Mouse (Mus musculus) adrenal gland, adult 18-20 months (tissue): Measurements from ENCODE around the gene Abcb5. TPM values are rescaled to one million over a fixed set of nuclear protein-coding genes. Genes with fewer than 3 reads are reported as not detected.
"Not testable (repeated sequence)": the region's sequence is repeated elsewhere in the genome, so short reads cannot be mapped to it uniquely, and the experiment has no call there.

Experiments
- DNase-seq, 2 experiments: peaks; one replicate each; pipeline ENCODE4 v3.0.0; 2021 to 2022; ENCODE audit warnings: low spot score in 2 of 2
- long read RNA-seq, 2 experiments: library from polyadenylated mRNA; stranded (forward); transcript quantifications; one replicate each; pipeline ENCODE4 v2.0.0; 2021
- total RNA-seq, 2 experiments: library from RNA; stranded (reverse); gene quantifications; 1 replicate in 1 of 2; 2 replicates in 1 of 2; pipeline ENCODE4 v1.2.3; 2021

The Abcb5 gene
- not detected for total RNA-seq
- long read RNA-seq, experiment 1: 0 reads
- long read RNA-seq, experiment 2: 0 reads

DNA sequence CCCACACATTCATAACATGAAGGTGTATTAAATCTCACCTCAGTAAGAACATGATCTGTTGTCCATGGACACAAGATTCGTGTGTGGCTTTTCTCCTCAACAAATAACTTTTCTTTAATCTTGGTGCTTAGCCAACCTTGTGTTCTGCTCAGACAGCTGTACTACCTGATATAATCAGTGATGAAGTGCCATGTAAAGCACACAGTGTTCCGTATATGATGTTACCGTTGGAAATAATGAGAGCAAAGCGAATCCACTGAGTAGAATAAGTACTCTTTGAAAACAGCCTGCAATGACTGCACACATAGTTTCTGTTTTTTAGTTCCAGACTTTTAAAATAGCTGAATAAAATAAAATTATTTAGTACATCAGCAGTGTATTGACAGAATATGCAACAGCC, at the start of gene Abcb5:
TSS of gene Abcb5 (minus strand) at position 101 of the 400 bp plus-strand sequence.
- no peak for DNase-seq

DNA sequence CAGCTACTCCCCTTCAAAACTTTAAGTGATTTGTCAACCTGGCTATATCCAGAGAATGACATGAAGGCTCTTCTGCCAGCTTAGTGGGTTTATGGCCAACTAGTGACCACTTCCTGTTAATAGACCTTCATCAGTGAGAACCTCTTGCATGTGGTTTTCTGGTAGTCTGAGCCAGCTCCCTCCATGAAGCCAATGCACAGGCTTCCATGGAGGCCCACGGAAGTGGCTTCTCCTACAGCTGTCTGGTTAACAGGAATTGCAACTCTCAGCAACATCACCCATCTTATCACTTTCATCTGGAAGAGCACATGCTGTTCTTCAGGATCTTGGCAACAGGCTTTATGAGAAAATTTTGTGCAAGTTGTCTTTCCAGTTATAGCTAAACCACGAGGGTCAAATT, 33.0 kb upstream of the Abcb5 start:
- no peak for DNase-seq

DNA sequence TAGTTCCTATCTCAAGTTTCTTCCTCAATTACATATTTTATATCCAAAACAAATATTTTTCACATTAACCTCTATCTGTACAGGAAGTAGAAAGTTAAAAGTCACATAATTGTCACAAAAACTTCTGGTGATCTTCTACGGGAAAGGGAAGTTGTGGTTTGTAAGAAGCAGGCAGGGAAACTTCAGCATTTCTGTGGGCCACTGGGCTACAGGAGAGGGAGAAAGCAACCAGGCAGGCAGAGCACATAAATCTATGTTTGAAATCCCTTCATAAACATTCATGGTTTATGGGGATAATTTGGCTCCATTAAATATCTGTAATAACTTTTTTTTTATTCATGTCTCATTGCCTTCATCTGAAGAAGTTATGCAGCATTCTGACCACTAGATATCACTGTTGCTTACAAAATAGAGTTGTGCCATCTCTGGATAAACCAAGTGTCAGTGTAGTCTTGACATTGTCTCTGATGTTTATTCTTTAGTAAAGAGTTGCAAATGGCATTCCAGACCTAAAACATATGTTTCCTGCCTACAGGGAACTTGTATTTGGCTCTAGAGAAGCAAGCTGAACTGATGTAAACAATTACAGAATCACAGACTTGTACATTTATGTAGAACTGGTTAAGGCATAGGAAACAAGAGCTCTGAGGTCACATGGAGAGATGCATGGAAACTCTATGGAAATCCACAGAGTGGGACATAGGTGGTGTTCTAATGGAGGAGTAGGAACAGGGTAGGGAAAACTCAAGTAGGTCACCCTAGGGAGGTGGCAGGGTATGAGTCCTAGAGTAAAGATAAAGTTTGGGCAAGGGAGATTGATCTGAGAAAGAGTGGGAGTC, 28.3 kb upstream of the Abcb5 start:
- no peak for DNase-seq

DNA sequence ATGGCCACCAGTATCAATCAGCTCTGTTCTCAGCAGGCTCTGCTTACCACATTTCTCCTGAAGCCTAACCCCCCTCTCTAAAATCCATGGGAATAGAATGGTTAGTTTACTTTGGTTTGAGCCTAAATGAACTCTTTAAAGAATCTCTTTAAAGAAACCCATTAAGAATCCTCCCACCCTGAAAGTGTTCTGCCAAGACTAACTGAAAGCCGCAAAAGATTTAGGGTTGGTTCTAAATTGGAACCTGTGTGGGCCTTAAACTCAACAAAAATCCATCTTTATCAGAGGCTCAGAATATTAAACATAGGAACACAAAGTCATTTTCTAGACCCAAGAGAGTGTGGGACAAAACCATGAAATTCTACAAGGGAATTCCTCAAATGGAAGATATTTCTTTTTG, 18.6 kb upstream of the Abcb5 start:
- DNase-seq: no peak

DNA sequence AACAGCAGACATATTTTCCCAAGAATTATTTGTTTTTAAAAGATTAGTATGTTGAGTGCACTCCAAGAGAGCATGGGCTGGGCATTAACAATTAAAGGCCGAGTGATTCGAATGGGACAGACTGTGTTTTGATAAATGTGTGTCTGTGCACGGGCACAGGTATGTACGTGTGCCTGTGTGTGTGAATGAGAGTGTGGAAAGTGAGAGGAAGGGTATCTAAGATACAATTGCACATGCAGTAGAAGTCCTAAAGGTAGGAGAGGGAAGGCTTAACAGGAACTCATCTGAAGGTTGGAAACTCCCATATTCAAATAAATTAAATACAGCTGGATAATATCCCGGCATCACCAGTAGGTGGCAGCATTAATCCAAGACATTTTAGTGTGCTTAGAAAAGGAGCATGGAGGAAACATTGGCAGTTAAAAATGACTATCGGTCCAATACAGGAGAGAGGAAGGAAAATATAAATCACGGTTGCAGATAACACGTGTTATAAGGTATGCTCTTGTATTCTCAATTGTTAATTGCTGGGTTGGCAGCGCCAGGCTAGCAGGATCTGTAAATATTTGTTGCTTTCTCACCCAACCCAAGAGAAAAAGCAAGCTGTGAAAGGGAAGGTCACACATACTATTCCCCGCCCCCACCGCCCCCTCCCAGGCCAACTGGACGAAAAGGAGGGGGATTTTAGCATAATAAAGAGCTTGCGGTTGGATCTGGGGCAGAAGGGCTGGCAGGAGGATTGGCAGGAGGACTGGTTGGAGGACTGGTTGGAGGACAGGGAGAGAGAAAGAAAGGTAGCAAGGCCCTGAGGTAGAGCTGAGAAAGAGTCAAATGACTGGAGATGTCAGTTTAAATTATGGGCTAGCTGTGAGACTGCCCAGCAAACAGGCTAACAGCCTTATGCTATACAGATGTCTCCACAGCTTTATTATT, 35.6 kb downstream of the Abcb5 start:
- DNase-seq: peak; percentile 46 to 50

DNA sequence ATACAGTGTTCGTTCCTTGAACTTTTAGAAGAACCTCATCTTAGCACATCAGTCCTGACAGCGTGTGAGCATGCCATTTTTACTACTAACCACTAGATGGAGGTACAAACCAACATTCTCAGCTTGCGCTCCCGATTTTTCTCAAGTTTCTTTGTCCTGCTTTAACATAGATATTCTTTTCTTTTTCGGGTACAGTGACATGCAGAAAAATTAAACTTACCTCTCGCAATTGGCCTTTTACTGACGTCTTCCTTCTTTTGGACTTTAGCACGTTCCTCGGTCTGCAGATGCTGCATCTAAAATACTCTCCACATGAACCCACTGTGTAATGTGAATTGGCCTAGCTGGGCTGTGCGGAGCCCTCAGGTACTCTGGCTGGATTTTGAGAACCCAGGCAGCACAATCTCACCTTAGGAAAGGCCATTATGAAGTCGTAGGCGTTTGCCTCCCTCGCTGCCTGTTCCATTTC, 39.4 kb downstream of the Abcb5 start:
- no peak for DNase-seq

DNA sequence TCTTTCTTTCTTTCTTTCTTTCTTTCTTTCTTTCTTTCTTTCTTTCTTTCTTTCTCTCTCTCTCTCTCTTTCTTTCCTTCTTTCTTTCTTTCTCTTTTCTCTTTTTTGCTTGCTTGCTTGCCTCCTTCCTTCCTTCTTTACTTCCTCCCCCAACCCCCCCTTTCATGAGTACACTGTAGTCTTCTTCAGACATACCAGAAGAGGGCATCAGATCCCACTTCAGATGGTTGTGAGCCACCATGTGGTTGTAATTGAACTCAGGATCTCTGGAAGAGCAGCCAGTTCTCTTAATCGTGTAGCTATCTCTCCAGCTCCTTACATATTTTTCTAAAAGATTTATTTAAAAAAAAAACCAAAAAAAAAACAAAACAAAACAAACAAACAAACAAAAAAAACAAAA, 42.3 kb downstream of the Abcb5 start:
- not testable (repeated sequence) for DNase-seq

DNA sequence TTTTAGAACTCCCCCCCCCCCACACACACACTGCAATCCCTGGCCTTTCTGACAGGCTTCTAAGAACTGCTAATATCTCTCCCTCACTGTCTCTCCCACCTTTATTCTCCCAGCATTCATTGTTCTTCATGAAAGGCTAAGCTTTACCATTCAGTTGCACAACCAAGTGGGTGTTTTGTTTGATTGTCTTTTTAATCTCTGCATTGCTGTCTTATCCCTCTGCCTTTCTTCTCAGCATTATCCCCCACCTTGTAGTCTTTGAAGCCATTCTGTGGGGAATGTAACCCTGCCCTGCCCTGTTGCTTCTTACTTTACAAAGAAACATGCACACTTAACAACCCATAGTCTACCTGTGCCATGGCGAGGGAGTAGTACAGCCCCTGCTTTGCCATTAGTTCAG, 48.5 kb downstream of the Abcb5 start:
- DNase-seq: no peak

DNA sequence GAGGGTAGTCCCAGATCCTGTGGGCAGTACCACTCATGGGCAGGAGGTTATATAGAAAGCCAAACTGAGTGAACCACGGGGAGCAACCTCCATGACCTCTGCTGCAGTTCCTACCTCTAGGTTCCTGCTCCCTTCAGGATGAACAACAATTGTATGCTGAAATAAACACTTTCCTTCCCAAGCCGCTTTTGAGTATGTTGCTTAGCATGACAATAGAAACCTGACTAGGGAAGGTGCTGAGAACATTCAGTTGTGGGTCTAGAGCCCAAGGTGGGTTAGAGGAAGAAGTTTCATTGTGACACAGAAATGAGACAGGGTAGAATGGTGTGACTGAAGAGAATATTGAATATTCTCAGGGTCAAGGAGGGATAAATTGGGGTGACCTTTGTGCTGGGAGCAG, 55.9 kb downstream of the Abcb5 start:
- DNase-seq: no peak

DNA sequence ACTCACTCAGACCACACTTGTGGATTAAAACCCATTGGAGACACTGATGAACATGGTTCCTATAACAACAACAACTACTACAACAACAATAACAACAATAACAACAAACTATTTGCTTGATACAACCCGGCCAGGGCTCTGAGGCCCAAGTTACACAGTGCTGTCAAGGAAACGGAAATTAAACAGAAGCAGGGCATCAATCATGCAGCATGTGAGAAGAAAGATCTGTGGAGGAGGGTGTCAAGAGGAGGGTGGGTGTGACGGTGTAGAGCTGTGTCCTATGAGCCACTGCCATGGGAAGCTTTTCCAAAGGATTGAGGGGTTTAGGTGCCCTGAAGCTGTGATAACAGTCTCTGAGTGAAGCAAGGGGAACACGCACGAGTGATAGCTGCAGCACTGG, 64.0 kb downstream of the Abcb5 start:
- DNase-seq: no peak

DNA sequence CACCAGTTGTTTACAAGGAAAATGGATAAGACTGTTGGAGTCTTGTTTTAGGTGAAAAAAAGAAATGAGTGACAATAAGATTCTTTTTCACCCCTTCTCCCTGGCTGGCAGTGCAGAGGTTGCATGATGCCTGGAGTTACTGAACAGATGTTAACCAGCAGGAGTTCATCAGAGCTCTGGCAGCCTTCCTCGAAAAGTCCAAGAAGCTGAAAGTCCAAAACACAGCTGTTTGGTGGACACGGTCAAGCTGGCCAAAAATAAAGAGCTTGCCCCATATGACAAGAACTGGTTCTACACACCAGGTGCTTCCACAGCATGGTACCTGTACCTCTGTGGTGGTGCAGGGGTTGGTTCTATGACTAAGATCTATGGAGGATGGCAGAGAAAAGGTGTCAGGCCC, 78.3 kb downstream of the Abcb5 start:
- no peak for DNase-seq

DNA sequence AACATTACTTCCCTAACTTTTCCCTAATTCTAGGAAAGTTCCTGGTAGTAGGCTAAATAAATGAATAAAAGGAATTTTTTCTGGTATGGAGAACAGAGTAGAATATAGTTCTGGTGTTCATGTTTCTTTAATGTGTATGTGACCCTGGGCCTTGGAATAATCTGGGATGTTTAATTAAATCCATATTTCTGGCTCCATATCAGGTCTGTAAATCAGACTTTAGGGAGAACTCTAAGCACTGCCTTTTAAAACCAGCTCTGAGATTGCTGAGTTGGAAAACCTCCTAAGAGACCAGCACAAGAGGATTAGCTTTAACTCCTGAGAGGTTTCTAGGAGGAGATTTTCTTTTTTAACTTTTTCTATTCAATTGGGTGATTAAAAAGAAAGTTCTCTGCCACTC, 83.4 kb downstream of the Abcb5 start:
- DNase-seq: no peak

DNA sequence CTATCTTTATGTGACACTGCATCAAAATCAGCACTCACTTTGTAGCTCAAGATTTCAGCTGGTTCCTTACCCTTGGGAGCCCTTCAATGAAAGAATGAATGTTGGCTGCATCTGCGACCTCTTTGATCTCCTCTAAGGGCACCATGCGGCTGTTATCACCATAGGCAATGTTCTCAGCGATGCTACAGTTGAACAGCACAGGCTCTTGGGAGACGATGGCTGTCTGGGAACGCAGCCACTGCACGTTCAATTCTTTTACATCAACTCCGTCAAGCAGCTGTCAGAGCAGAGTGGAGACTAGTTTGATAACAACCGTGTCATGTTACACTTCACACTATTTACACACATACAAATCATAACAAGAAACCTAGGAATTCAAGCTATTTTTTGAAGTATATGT, 93.5 kb downstream of the Abcb5 start:
- no peak for DNase-seq

DNA sequence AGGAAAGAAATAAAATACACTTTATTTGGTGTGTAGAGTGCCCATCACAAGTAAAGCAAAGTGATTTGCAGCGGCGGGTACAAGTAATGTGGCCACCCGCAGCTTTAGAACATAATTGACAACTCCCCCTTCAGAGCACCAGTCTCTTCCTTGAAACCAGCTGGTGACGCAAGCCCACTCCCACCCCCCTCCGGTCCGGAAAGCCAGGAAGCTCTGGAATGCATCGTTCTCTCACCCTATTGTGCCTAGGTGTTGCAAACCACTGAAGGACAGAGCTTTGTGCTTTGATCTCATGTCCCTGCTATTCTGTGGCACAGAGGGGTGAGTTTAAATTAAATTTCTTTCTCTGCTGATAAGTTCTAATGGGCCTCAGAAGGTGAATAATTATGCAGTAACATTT, 110.1 kb downstream of the Abcb5 start:
- DNase-seq: no peak

DNA sequence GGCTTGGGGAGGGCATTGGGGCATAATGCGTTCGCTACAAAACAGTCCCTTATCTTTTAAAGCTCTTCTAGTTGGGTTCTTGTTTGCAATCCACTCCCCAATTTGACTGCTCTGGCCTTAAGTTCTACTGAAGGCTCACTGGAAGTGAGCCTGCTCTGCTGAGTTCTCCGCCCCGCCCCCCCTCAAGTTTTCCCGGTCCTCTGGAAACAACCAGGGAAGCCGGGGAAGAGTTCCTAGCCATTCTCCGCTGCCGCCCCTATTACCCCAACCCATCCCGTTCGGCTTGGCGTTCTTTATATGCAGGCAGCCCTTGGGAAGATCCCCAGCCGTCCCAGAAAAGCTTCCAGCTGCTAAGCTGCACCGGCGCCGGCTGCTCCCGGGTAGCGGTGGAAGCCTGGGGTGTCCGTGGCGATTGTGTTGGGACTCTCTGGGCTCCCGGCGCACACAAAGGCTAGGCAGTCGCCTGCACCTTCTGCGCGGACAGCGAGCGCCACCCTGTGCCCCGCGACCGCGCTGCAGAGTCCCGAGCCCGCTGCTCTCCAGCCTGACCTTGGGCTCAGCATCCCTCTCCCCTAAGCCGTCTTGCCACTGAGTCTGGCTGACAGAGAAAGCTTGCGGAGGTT, 111.3 kb downstream of the Abcb5 start:
- DNase-seq: peak; percentile 57 to 65

DNA sequence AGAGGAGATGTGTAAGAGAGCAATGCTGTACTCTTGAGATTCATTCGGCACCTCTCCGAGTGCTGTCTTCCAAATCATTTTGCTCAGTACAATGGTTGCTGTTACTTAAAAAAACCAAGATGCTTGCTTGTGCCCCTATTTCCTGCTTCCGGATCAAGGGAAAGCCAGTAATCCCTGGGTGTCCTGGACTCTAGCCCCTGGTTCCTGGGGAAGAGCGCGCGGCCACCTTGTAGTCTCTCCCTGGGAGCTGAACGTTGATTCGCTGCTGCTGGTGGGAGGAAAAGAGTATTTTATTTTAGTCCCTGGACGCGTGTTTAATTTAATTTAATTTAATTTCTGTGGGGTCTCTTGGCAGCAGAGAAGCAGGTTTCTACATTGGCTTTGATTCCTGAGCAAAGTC, 111.8 kb downstream of the Abcb5 start:
- DNase-seq: no peak

DNA sequence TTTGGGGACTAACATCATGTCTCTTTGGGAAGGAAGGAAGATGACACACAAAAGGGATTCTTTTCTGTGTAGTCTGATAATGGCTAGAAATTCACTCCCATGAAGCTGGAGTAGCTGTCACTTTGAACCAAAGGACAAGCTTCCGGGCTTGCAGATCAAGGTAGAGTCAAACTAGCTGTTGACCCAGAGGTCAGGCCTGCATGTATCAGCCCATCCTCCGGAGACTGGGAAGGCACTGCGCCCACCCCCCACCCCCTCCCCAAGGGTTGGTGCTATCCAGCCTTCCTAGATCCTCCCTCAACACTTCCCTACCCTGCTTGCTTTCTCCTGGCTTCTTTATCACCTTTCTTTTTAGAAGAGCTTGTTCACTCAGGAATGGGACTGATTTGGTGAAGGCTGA, 112.9 kb downstream of the Abcb5 start:
- no peak for DNase-seq

DNA sequence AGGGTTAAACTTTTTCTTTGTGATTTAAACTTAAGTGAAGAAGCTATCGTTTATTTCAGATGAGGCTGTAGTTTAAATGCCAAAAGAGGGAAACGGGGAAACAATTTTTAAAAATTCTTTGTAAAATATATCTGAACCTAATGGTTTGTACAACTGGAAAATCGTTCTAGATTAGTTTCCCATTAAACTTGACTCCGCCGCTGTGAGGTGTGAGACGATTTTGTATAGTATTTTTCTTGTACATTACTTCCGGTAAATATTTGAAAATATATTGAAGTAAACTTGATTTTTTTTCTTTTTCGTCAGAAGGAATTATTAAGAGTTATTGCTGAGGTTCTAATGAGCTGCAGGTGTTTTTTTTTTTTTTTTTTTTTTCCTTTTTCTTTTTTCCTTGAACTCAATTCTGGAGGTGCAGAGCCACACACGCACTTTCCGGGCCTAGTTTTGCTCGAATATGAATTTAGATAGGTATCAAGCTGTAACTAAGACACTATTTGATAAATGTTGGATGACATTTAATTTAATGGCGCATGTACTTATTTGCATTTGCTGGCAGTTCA, 115.3 kb downstream of the Abcb5 start:
- no peak for DNase-seq

DNA sequence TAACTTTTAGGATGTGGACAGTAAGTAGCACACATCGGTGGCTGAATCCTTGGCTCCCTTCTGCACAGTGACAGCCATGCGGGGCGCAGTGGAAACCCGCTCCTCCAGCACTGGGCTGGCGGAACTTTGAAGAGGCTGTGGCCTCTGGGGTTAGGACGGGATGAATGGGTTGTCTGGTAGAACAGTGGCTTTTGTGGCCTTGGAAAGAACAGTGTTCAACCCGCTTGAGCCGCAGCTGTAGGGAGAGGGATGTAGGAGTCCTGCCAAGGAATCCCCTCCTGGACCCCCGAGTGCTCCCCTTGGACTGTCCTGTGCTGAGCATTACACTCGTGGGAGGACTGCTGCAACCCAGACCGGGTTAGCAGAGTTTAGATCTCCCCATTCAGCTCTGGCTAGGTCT, 116.2 kb downstream of the Abcb5 start:
- DNase-seq: no peak

DNA sequence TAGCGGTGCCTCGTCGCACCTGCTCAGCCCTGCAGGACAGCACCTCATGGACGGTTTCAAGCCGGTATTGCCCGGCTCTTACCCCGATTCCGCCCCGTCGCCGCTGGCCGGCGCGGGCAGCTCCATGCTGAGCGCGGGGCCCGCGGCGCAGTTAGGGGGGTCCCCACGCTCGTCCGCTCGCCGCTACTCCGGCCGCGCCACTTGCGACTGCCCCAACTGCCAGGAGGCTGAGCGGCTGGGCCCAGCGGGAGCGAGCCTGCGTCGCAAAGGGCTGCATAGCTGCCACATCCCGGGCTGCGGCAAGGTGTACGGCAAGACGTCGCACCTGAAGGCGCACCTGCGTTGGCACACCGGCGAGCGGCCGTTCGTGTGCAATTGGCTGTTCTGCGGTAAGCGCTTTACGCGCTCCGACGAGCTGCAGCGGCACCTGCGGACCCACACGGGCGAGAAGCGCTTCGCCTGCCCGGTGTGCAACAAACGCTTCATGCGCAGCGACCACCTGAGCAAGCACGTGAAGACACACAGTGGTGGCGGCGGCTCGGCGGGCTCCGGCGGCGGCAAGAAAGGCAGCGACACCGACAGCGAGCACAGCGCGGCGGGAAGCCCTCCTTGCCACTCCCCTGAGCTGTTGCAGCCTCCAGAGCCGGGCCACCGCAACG, 116.9 kb downstream of the Abcb5 start:
- DNase-seq: no peak
